Mouse (Mus musculus): Measurements from ENCODE around the gene Acad12.

Acad12 gene

GRCm38 (mm10) chr5:121581945-121582344 lies 36.8 kb downstream of the Acad12 start:
- DNase-seq = no peak

- DNase-seq = no peak
Observed at GRCm38 (mm10) chr5:121576927-121577488, 41.7 kb downstream of the Acad12 start.

GRCm38 (mm10) chr5:121575867-121576266 lies 42.9 kb downstream of the Acad12 start:
- no peak for DNase-seq

GRCm38 (mm10) chr5:121574145-121574544 lies 44.6 kb downstream of the Acad12 start:
- DNase-seq = no peak

GRCm38 (mm10) chr5:121570787-121571186 lies 48.0 kb downstream of the Acad12 start:
- DNase-seq = no peak

GRCm38 (mm10) chr5:121569881-121570420 lies 48.8 kb downstream of the Acad12 start:
- no peak for DNase-seq

GRCm38 (mm10) chr5:121566035-121566681 lies 52.6 kb downstream of the Acad12 start:
- DNase-seq = no peak

- peak; percentile 70 for DNase-seq
Observed at GRCm38 (mm10) chr5:121564468-121564895, 54.3 kb downstream of the Acad12 start.

GRCm38 (mm10) chr5:121562436-121562835 lies 56.3 kb downstream of the Acad12 start:
- no peak for DNase-seq

GRCm38 (mm10) chr5:121549196-121549595 lies 69.5 kb downstream of the Acad12 start:
- DNase-seq = no peak

GRCm38 (mm10) chr5:121547084-121547483 lies 71.7 kb downstream of the Acad12 start:
- DNase-seq = no peak
